Mouse (Mus musculus) T-cell, adult 66 days (primary cell): ENCODE measurements around the gene Iqsec3. TPM values are rescaled to one million over a fixed set of nuclear protein-coding genes. Genes with fewer than 3 reads are reported as not detected.

Experiments
- total RNA-seq, 2 experiments: library from RNA; stranded (reverse); gene quantifications; 3 replicates in 1 of 2; 4 replicates in 1 of 2; pipeline ENCODE4 v1.2.4; 2023

Iqsec3 gene
- total RNA-seq, result not detected

GRCm38 (mm10) chr6:121473093-121473821, at the start of gene Iqsec3:
TSS of gene Iqsec3 (minus strand) at chr6:121473678.

GRCm38 (mm10) chr6:121343026-121343770, 130.3 kb downstream of the Iqsec3 start, which contains the start of gene Slc6a12:
TSS of gene Slc6a12 (plus strand) at chr6:121343076.

Other genes starting within 250 kb of the Iqsec3 start
- 10 to 100 TPM; 21.0 to 31.8 TPM for gene Usp18, start 227.8 kb downstream of the Iqsec3 start, total RNA-seq
- gene Slc6a13, start 173.5 kb downstream of the Iqsec3 start, total RNA-seq, result not detected
- not detected for gene Slc6a12, start 130.6 kb downstream of the Iqsec3 start, total RNA-seq
- gene A2m, start 161.7 kb upstream of the Iqsec3 start, total RNA-seq, result not detected